1 mouse cellular context compared by ENCODE assay signal in the genomic region with DNA sequence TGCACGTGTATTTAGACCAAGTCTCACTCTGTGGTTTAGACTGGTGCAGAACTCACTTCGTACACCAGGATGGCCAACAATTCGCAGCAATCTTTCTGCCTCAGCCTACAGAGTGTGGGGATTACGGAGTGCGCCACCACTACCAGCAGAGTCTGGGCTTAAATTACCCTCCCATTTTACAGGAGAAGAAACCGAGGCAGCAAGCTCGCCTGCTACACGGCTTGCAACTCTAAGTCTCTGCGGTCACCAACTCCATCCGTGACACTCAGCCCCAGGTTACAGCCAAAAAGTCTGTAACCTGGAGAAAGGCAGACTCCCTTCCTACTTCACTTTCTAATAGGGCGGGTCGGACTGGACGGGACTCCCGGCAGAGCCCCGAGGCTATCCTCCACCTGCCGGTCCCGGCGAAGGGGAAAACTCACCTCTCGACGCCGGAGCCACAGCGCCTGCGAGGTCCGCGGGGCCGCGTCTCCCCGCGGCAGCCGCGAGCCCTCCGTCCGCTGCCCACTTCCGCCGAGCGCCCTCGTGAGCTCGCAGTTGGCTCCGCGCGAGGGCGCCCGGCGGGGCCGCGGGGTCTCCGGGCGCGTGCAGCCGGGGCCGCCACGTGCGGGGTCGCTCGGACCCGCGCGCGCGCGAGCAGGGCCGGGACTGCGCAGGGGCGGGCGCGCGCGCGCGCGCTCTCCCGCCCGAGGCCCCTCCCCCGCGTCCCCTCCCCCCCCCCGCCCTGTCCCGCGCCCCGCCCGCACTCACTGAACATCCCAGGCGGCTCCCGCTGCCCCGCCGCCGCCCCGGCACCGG.
A peak's percentile ranks its signal among the peaks of the same experiment; 100 is the strongest.
TF ChIP-seq lines count a peak whose summit lies in the region.

No protein-coding gene starts in this region.

TF ChIP-seq in MEL, 35 proteins besides CTCF, POLR2A, EP300 and RAD21 (continued from another document):
- TF ChIP-seq GABPA (IDR thresholded peaks at IDR 0.05; ENCODE audit: low read depth, low read length) (no peak), POLR2AphosphoS2 (IDR thresholded peaks at IDR 0.05; ENCODE audit: low read length) (no peak), USF1 (IDR thresholded peaks at IDR 0.05; ENCODE audit: low read depth, low read length) (no peak), CHD1 (IDR thresholded peaks at IDR 0.05; ENCODE audit: low read depth, low read length) (peak; percentile 48; the same call in 1 of the 2 replicates), RCOR1 (IDR thresholded peaks at IDR 0.05; ENCODE audit: low read depth, low read length) (no peak)
